Mouse (Mus musculus) lung, embryonic 14.5 days (tissue): ENCODE data around the gene Slc16a13. TPM values are rescaled to one million over a fixed set of nuclear protein-coding genes. Genes with fewer than 3 reads are reported as not detected.
A peak's percentile ranks its signal among the peaks of the same experiment; 100 is the strongest.

Experiments used
- ATAC-seq: fragments of 200-750 bp; cut with Nextera tagmentation; 2 replicates; pipeline ENCODE4 v1.8.0; 2017; ENCODE audit warnings: mild to moderate bottlenecking, moderate TSS enrichment, moderate library complexity; ENCODE audit not compliant: insufficient read depth
- DNase-seq: peaks from one replicate; pipeline ENCODE4 v3.0.0-alpha.2; 2015
- H3K27ac ChIP-seq: fragments of 300-500 bp; sonication (generic); 2 replicates; pipeline ENCODE4 v1.5.1; 2014; ENCODE audit warnings: low read depth, mild to moderate bottlenecking, moderate library complexity
- H3K27me3 ChIP-seq: fragments of 300-500 bp; sonication (generic); 2 replicates; pipeline ENCODE4 v1.6.1; 2014; ENCODE audit warnings: low read length, control low read depth; ENCODE audit not compliant: insufficient read depth
- H3K36me3 ChIP-seq: fragments of 300-500 bp; sonication (generic); 2 replicates; pipeline ENCODE4 v1.6.1; 2014; ENCODE audit warnings: control low read depth; ENCODE audit not compliant: insufficient read depth
- H3K4me1 ChIP-seq: fragments of 300-500 bp; sonication (generic); 2 replicates; pipeline ENCODE4 v1.6.1; 2014; ENCODE audit warnings: antibody characterized with exemption, control low read depth; ENCODE audit not compliant: insufficient read depth
- H3K4me2 ChIP-seq: fragments of 300-500 bp; sonication (generic); 2 replicates; pipeline ENCODE4 v1.6.1; 2014; ENCODE audit warnings: mild to moderate bottlenecking
- H3K4me3 ChIP-seq: fragments of 300-500 bp; sonication (generic); 2 replicates; pipeline ENCODE4 v1.5.1; 2014; ENCODE audit warnings: low read depth, low read length
- H3K9ac ChIP-seq: fragments of 300-500 bp; sonication (generic); 2 replicates; pipeline ENCODE4 v1.6.1; 2014
- H3K9me3 ChIP-seq: fragments of 300-500 bp; sonication (generic); 2 replicates; pipeline ENCODE4 v1.6.1; 2016; ENCODE audit warnings: low read depth, low read length, control low read depth
- CTCF ChIP-seq: IDR thresholded peaks from 2 replicates; pipeline ENCODE4 v1.5.1; 2016; ENCODE audit warnings: antibody characterized with exemption, low read depth
- WGBS: fragments of 180-500 bp; shearing (Covaris S2); extraction: QIAGEN DNeasy Blood & Tissue Kit; methylation state at CpG from one replicate; pipeline ENCODE4 v1.1.7; 2014; 5-methylcytosine and 5-hydroxymethylcytosine counted together
- polyA plus RNA-seq: library from polyadenylated mRNA; unstranded; fragments of >200 nt; fragmentation: Nextera tagmentation; extraction: Ambion mirVana; gene quantifications from 2 replicates; pipeline ENCODE4 v1.2.1, GENCODE M21; 2014

Gene Slc16a13
- polyA plus RNA-seq, 1 experiment from 2014 or later, result 4.4 TPM

GRCm38 (mm10) chr11:70212423-70212822 is 8.4 kb downstream of the Slc16a13 start, which contains the start of gene Slc16a11:
TSS of gene Slc16a11 (plus strand) at chr11:70212752.
- no peaks in the 10 kb centered on the region for H3K36me3 ChIP-seq
- H3K4me3 ChIP-seq, result no peak within 1 kb of the TSS
- H3K27me3 ChIP-seq, result peaks cover 36% of the 10 kb centered on the region
- H3K4me2 ChIP-seq, result peak within 1 kb of the TSS; percentile 61; the same call in 1 of the 2 replicates
- no peaks in the 10 kb centered on the region for H3K9me3 ChIP-seq
- no peak for TF ChIP-seq CTCF
- WGBS, result 51% methylated on average over 6 of the region's 6 CpGs
- no peak within 1 kb of the TSS for H3K27ac ChIP-seq
- H3K4me1 ChIP-seq, result 0 out of 2 replicates have a peak, but pooled peaks cover 8% of the 10 kb centered on the region
- no peak within 1 kb of the TSS for H3K9ac ChIP-seq
- DNase-seq (no peak), ATAC-seq (no peak)

- H3K9me3 ChIP-seq, result no peaks in the 10 kb centered on the region
- WGBS, result 75% methylated on average over 6 of the region's 6 CpGs
- peaks cover 36% of the 10 kb centered on the region for H3K27me3 ChIP-seq
- no peak overlapping the region for H3K9ac ChIP-seq
- H3K4me2 ChIP-seq, result no peak overlapping the region
- no peak overlapping the region for H3K27ac ChIP-seq
- 0 out of 2 replicates have a peak, but pooled peaks cover 8% of the 10 kb centered on the region for H3K4me1 ChIP-seq
- DNase-seq (no peak), ATAC-seq (no peak)
- H3K4me3 ChIP-seq, result no peak overlapping the region
- H3K36me3 ChIP-seq, result no peaks in the 10 kb centered on the region
- no peak for TF ChIP-seq CTCF
These were observed 8.9 kb downstream of the Slc16a13 start for GRCm38 (mm10) chr11:70211972-70212371.

- Histone ChIP-seq H3K36me3 (no peaks in the 10 kb centered on the region), H3K4me3 (no peak overlapping the region), H3K4me1 (0 out of 2 replicates have a peak, but pooled peaks cover 8% of the 10 kb centered on the region), H3K9ac (no peak overlapping the region), H3K27me3 (peaks cover 26% of the 10 kb centered on the region), H3K4me2 (no peak overlapping the region), H3K9me3 (no peaks in the 10 kb centered on the region), H3K27ac (no peak overlapping the region)
- ATAC-seq (no peak), DNase-seq (no peak)
- 67% methylated on average over 2 of the region's 2 CpGs for WGBS
- TF ChIP-seq CTCF, result no peak
These were observed 10.2 kb downstream of the Slc16a13 start for GRCm38 (mm10) chr11:70210681-70211080.

GRCm38 (mm10) chr11:70208778-70209388 is 12.0 kb downstream of the Slc16a13 start:
- Histone ChIP-seq H3K27me3 (peaks cover 8% of the 10 kb centered on the region), H3K27ac (no peak overlapping the region), H3K4me1 (0 out of 2 replicates have a peak, but pooled peaks cover 3% of the 10 kb centered on the region), H3K9ac (no peak overlapping the region), H3K9me3 (no peaks in the 10 kb centered on the region), H3K4me2 (no peak overlapping the region), H3K36me3 (no peaks in the 10 kb centered on the region), H3K4me3 (no peak overlapping the region)
- DNase-seq (no peak), ATAC-seq (no peak)
- 60% methylated on average over 5 of the region's 5 CpGs for WGBS
- no peak for TF ChIP-seq CTCF

GRCm38 (mm10) chr11:70207283-70207682 is 13.6 kb downstream of the Slc16a13 start:
- H3K36me3 ChIP-seq, result no peaks in the 10 kb centered on the region
- DNase-seq, result no peak
- no peaks in the 10 kb centered on the region for H3K4me1 ChIP-seq
- WGBS, result 76% methylated on average over 7 of the region's 7 CpGs
- no peak for ATAC-seq
- no peak overlapping the region for H3K4me2 ChIP-seq
- H3K27me3 ChIP-seq, result no peaks in the 10 kb centered on the region; the same call in 1 of the 2 replicates
- H3K9me3 ChIP-seq, result no peaks in the 10 kb centered on the region
- no peak overlapping the region for H3K4me3 ChIP-seq
- H3K27ac ChIP-seq, result no peak overlapping the region
- H3K9ac ChIP-seq, result no peak overlapping the region
- TF ChIP-seq CTCF, result no peak

GRCm38 (mm10) chr11:70206801-70207200 is 14.1 kb downstream of the Slc16a13 start:
- Histone ChIP-seq H3K9me3 (no peaks in the 10 kb centered on the region), H3K4me3 (no peak overlapping the region), H3K9ac (no peak overlapping the region), H3K27ac (no peak overlapping the region), H3K4me2 (no peak overlapping the region), H3K36me3 (no peaks in the 10 kb centered on the region), H3K4me1 (no peaks in the 10 kb centered on the region), H3K27me3 (no peaks in the 10 kb centered on the region)
- WGBS, result 66% methylated on average over 2 of the region's 2 CpGs
- DNase-seq (no peak), ATAC-seq (no peak)
- TF ChIP-seq CTCF, result no peak

GRCm38 (mm10) chr11:70201691-70202090 is 19.2 kb downstream of the Slc16a13 start:
- ATAC-seq, result peak; percentile 41; the same call in 1 of the 2 replicates
- TF ChIP-seq CTCF, result peak; percentile 95

More at GRCm38 (mm10) chr11:70201691-70202090, 19.2 kb downstream of the Slc16a13 start:
- Histone ChIP-seq H3K27me3 (no peaks in the 10 kb centered on the region), H3K9ac (no peak overlapping the region), H3K4me1 (no peaks in the 10 kb centered on the region), H3K4me3 (no peak overlapping the region), H3K9me3 (no peaks in the 10 kb centered on the region), H3K36me3 (no peaks in the 10 kb centered on the region), H3K4me2 (no peak overlapping the region), H3K27ac (no peak overlapping the region)
- peak; percentile 95 for DNase-seq
- WGBS, result 36% methylated on average over 5 of the region's 5 CpGs
